ENCODE assay signal across 8 mouse cellular contexts in the genomic region with DNA sequence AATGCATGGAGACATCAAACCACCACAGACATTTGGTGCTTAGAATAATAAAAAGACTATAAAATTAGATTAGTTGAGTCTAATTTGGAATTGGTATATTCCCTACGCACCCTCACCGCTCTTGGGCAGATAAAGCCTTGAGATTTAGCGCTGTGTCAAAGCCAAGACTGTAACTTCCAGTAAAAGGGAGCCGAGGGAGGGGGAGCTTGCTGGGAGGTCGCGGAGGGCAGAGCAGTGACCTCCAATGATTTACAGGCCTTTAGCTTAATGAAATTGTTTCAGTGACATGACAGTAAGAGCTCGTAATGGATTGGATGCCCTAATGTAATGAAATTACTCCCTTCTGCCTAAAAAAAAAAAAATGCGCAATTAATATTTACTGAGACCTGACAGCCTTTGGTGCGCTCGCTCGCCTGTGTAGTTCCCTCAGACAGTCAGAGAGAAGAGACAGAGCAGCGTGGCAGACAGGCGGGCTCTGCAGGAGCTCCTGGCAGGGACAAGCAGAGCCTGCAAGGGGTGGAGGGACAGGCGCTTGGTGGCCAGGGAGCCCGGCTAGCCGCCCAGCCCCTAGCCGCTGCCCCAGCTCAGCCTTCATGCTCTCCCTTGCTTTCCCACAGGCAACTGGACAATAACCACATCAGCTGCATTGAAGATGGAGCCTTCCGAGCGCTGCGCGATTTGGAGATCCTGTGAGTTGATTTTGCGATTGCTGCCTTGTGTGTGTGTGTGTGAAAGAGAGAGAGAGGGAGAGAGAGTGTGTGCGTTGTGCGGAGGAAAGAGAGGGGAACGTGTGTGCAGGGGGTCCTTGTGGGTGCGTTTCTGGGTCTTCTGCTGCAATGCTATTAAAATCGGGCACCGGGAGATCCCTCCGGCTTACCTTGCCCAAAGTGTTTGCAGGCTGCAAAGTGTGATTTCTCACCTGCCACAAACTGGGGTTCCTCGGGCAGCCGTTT.
DNase-seq lines count a peak whose midpoint lies in the region; ATAC-seq lines count a peak whose summit lies in the region.

No protein-coding gene starts in this region.

- intact Hi-C loops in left cerebral cortex, postnatal 36 days (cut with DNase I) = no loop called here
- intact Hi-C loops in left cerebral cortex, postnatal 10 days (cut with DNase I) = loop anchor here (5.0 kb wide), 1 partner anchor 62 kb away; no protein-coding TSS in a partner anchor

- H3K4me2 ChIP-seq in forebrain, embryonic 15.5 days (replicated peaks) = peak overlapping the region; percentile 33
- peak overlapping the region; percentile 54 for H3K4me2 ChIP-seq in midbrain, embryonic 13.5 days (replicated peaks)

- H3K27ac ChIP-seq in forebrain, embryonic 15.5 days (replicated peaks) = no peak overlapping the region
- H3K27ac ChIP-seq in midbrain, embryonic 13.5 days = peak overlapping the region; percentile 69

- H3K36me3 ChIP-seq in forebrain, embryonic 15.5 days = no peaks in the 10 kb centered on the region
- no peaks in the 10 kb centered on the region for H3K36me3 ChIP-seq in midbrain, embryonic 13.5 days

- H3K4me3 ChIP-seq in forebrain, embryonic 15.5 days = peak overlapping the region; percentile 27
- H3K4me3 ChIP-seq in midbrain, embryonic 13.5 days (replicated peaks) = peak overlapping the region; percentile 35

- no peaks in the 10 kb centered on the region for H3K9me3 ChIP-seq in forebrain, embryonic 15.5 days
- H3K9me3 ChIP-seq in midbrain, embryonic 13.5 days = no peaks in the 10 kb centered on the region

- peak; percentile 22 to 31 for DNase-seq in left cerebral cortex, postnatal 36 days (ENCODE audit: low spot score in 2 of 2)
- no peak for DNase-seq in left cerebral cortex, postnatal 10 days (ENCODE audit: extremely low spot score in 1 of 2, low spot score in 2 of 2)
- peak; percentile 68 for DNase-seq in cerebellum, adult 9-11 months
- DNase-seq in spleen, postnatal 10 days (ENCODE audit: low spot score in 2 of 2) = no peak
- no peak for DNase-seq in gastrocnemius, postnatal 4 days (ENCODE audit: low spot score in 2 of 2)
- no peak for DNase-seq in adipocyte (ENCODE audit: low spot score)

- peak overlapping the region; percentile 25; the same call in 1 of the 2 replicates for H3K9ac ChIP-seq in forebrain, embryonic 15.5 days (replicated peaks)
- H3K9ac ChIP-seq in midbrain, embryonic 13.5 days (replicated peaks) = peak overlapping the region; percentile 60

- ATAC-seq in forebrain, embryonic 15.5 days (replicated peaks) = 0 out of 2 replicates have a peak, but pooled peaks have one; percentile 35
- peak; percentile 80 for ATAC-seq in midbrain, embryonic 13.5 days

- 0 out of 2 replicates have a peak, but pooled peaks cover 3% of the 10 kb centered on the region for H3K4me1 ChIP-seq in forebrain, embryonic 15.5 days
- H3K4me1 ChIP-seq in midbrain, embryonic 13.5 days (replicated peaks) = peaks cover 36% of the 10 kb centered on the region

- 41% methylated on average over 31 of the region's 31 CpGs for WGBS in forebrain, embryonic 15.5 days
- 30% methylated on average over 31 of the region's 31 CpGs for WGBS in midbrain, embryonic 13.5 days

- peaks cover 80% of the 10 kb centered on the region for H3K27me3 ChIP-seq in forebrain, embryonic 15.5 days
- peaks cover 61% of the 10 kb centered on the region for H3K27me3 ChIP-seq in midbrain, embryonic 13.5 days

Comparison
In these comparisons a context has a peak if more than half of its experiments do, and no peak if none do; other contexts are left out.
1. DNase-seq: peak in left cerebral cortex, postnatal 36 days (2 of 2) and cerebellum, adult 9-11 months (single experiment); none in left cerebral cortex, postnatal 10 days (0 of 2), spleen, postnatal 10 days (0 of 2), gastrocnemius, postnatal 4 days (0 of 2) and adipocyte (single experiment).